Mouse (Mus musculus): ENCODE measurements at regions not wholly inside any gene's neighbourhood (a gene's known extent, or its start where the extent isn't known, plus 50 kb on each side); places are given as distances from the start of the nearest gene placed in this dataset.

DNA sequence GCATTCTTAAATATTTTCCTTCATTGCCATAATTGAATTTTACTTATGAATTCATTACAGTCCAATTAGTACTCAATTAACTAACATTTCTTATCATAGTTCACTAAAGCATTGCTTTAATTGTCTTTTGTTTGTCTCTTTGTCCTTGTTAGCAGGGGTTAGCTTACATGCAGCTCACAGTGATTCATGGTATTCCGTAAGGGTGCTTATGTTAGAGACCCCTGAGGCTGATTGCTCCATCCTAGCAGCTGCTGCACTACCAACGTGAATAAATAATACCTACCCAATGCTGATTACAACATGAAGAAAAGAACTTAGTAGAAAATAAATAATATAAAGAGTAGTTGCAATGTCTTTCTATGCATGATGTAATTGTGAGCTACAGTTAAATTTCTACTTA is 791.4 kb downstream of the Epha7 start:
- DNase-seq (ENCODE audit: low spot score) = peak; percentile 27

DNA sequence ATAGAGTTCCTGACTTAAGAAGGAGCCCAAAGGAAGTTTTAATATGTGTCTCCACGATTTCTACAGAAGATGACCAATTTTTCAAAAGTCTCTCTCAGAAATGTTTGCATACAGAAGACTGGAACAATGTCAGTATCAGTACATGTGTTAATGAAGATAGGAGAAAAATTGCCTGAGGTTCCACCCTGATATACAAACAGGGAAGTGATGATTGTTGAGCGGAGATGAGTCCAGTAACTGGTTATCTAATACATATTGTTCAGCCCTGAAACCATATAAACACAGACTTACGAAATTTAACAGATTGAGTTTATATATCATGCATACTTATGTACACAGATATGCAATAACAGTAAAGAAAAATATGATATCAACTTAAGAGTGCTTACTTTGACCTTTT is 805.0 kb downstream of the Epha7 start:
- DNase-seq (ENCODE audit: low spot score) = no peak

DNA sequence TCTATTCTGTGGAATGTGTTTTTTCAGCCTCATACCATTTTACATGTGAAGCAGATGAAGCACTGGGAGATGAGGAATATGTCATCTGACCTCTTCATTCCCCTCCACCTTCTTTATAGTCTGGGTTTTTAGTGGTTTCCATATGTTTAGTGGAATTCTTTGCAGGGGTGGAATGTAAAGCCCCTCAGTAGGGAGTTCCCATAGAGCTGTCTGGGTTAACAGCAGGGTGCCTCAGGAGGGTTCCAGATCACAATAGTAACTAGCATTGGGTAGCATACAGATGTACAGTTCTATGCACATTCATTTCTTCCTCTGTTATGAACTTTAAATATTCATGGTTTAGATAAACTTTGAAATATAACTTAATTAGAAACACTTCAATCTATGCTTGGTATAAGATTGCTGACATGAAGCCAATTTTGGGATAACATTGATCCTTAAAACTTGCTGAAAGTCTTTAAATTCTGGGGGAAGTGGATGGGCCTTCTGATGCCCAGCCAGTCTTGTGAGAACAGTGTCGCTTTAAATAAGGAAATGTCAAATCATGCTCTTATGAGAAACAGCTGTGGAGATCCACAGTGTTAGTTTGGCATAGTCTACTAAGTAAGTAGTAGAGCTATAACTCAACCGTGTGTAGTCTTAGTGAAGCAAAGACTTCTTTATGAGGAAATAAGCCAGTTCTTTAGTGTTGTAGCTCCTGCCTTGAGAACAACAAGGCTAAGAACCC is 832.1 kb downstream of the Epha7 start:
- DNase-seq (ENCODE audit: low spot score) = no peak

- peak; percentile 19 for DNase-seq (ENCODE audit: low spot score)
Observed at GRCm38 (mm10) chr4:29653951-29654350, 841.0 kb downstream of the Epha7 start.

- DNase-seq (ENCODE audit: low spot score) = peak; percentile 52
Observed at GRCm38 (mm10) chr4:29655606-29656005, 842.7 kb downstream of the Epha7 start.

- no peak for DNase-seq (ENCODE audit: low spot score)
Observed at GRCm38 (mm10) chr4:29661140-29662108, 848.5 kb downstream of the Epha7 start.

GRCm38 (mm10) chr4:29665561-29665960 is 852.6 kb downstream of the Epha7 start:
- DNase-seq (ENCODE audit: low spot score) = no peak

- DNase-seq (ENCODE audit: low spot score) = no peak
Observed at GRCm38 (mm10) chr4:29694153-29694552, 881.2 kb downstream of the Epha7 start.

GRCm38 (mm10) chr4:29732513-29732912 is 919.6 kb downstream of the Epha7 start:
- no peak for DNase-seq (ENCODE audit: low spot score)

- no peak for DNase-seq (ENCODE audit: low spot score)
Observed at GRCm38 (mm10) chr4:29741991-29742390, 929.1 kb downstream of the Epha7 start.

DNA sequence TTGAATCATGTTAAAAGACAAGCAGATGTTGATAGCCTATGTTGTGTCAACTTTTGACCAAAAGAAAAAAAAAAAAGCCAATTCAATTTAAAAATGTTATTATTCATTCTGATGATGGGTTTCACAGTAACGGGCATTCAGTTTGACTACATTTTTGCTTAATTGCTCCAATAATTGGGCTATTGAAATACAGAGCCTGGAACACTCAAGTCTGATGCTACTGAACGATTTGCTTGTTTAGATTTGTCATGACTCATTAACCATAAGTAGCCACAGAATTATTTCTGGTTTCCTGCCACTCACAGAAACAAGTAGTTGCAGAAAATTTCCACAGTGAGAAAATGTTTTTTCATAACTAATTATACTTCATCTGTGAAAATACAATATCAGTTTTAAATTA is 929.8 kb downstream of the Epha7 start:
- peak; percentile 69 for DNase-seq (ENCODE audit: low spot score)
